Mouse (Mus musculus): ENCODE data around the gene Mknk2.

GRCm38 (mm10) chr10:80702536-80703390 lies 24.9 kb upstream of the Mknk2 start:
- TF ChIP-seq POLR2A (IDR thresholded peaks at IDR 0.05; ENCODE audit: low read depth, low read length) (peak; percentile 21; the same call in 1 of the 2 replicates), CTCF (IDR thresholded peaks at IDR 0.05; ENCODE audit: extremely low read depth, insufficient read length, insufficient replicate concordance, low read depth, low read length) (no peak)

Measured in small intestine, adult 2 months (tissue).